Mouse (Mus musculus) lung, postnatal 4 days (tissue): ENCODE results near the gene Pde4b.

Source experiments
- DNase-seq, 2 experiments: peaks; one replicate each; pipeline ENCODE4 v3.0.0; 2021

The Pde4b gene

DNA sequence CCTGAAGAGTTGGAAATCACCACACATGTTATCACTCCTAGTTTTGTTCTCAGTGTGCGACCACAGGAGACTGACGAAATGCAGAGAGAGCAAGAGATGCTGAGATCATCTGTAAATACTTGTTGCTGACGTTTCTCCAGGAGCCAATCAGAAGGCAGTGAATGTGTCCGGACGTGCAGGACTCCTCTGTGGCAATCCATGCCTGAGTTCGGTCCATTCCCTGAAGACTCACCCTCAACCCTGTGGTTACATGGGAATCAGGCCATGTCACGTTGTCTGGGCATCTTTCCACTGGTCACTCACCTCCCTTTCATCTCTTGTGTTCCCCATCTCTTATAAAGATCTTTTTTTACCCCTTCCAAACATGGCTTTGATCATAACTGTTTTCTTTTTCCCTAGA, 468.2 kb downstream of the Pde4b start:
- no peak for DNase-seq

DNA sequence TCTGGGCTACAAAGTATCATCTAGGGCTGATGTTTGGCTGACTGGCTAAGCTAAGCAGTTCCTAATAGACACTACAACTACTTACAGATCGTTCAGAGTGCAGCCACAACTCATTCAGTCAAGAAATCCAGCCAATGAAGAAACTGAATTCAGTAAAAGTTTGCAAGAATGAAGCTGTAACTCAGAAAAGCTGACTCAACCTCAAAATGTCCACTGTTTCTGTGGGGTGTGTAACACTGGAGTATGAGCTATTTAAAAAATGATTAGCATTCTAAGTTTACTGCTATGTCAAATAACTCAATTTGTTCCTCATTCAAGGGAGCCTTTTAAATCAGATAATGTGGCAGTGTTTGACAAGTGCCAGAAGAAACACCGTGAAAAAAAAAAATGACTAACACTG, 469.7 kb downstream of the Pde4b start:
- DNase-seq: no peak

DNA sequence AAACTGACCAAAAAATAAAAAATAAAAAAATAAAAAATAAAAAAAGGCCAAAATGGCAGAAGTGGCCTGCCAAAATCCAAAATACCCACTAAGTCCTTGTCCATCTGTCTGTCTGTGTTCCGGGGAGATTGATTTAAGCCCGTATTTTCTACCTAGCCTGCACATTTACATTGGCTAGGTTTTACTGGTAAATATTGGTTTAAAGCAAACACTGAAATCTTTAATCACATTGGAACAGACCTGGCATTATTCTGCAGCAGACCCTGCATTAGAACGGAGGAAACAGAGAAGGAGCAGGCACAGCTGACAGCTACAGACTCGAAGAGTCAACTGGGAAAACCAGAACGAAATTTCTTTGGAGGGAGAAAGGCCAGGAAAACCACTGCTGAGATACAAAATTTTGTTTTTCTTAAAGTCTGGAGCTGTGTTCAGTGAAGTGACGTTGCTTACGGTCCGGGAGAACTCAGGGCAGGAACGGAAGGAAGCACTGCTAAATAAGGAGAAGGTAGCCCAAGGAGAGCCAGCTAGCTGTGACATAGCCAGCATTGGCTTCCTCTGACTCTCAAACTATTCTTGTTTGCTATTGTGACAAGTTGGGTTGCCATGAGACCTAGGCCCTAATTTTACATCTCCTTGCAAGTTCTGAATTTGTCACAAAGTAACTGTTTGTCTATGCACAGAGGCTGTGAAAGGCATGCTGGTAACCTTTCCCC, 470.3 kb downstream of the Pde4b start:
- peak in 1 of 2 experiments; percentile 18 for DNase-seq

DNA sequence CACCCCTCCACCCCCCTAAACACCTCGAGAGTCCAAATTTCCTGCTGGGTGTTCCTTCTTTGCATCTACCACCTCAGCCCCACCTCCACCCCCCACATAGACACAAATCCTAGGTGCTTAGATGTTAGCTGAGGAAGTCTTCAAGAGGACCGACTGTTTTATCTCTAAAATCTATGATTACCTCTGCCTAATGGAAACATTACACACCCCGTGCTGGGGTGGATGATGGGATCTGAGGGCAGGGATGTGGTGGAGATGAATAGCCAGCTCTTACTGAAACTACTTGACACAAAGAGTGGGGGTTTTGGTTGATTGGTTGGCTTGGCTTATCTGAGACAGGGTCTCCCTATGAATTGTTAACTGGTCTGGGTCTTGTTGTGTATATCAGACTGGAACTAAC, 471.0 kb downstream of the Pde4b start:
- DNase-seq: no peak

DNA sequence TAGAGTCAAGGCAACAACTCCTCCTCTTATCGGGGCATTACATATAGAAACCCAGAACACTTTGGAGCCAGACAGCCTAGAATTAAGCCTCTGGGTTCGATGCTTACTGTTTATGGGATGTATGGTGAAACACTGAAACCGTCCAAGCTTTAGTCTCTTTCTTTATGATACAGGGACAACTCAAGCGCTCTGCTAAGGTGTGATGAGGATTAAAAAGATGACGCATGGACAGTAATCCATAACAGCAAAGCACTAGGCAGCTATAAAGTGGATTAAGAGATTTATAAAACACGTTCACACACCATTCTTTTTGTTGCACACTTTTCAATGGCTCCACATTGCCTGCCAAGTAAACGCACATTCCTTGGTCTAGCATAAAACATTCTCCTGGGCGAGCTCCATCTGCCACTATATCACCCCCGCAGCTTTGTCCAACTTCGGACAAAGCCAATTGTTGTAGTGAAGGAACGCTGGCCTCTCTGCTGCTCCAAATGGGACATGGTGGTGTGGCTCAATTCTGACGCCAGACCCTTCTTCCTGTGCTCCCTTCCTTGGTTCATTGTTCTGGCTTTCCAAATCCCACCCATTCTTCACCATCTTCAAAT, 473.4 kb downstream of the Pde4b start:
- no peak for DNase-seq

DNA sequence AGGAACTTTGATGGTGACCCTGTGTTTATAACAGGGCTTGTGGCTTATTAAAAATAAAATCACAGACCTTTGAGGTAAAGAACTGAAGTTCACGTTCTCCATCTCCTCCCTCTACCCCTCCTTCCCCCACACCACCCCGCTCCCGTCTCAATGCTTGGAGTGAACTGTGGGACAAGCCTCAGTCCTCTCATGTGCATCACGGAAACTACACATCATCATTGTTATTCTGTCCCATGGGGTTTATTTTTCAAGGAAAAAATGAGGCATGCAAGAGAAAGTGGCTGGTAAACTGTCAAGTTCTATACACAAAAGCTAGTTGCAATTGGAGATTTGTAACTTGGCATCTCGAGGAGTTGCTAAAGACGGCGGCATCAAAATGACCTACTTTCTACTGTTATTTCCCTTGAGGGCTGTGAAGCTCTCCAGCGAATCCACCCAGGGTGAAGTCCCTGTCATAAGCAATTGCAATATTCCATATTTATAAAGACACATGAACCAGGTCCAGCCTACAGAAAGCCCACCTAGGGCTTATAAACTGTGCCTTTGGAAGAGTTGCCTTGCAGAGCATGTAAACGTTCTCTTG, 476.0 kb downstream of the Pde4b start:
- DNase-seq: no peak

DNA sequence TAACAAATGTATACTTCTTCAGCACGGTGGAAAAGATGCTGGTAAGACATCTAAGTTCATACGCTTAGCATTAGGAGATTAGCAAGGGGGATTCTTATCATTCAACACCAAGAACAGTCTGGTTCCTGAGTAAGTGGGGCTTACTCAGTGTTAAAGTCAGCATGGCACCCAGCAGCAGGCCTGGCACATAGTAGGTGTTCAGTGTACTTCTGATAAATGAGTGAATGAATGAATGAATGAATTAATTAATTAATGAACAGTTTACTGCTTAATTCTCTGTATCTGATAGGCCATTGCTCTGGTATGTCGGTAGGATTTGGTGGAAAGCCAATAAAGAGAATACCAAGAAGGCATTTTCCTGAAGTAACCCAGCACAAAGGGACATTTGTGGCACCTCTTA, 476.9 kb downstream of the Pde4b start:
- DNase-seq: no peak

DNA sequence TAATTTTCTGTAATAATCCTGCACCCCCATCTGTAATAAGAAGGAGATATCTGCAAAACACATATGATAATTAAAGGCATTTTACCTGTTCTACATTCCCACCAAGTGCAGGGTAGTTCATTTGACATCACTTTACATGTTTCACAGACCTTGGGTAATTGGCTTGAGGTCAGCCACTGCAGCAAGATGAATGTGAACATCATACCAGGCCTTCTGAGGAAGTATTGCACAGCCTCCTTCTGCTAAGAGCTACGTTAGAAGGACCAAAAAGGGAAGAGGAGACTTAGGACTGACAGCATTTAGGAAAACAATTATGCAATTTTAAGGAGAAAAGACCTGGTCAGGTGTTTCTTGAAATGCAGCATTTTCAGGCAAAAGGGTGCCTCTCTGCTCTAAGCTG, 479.1 kb downstream of the Pde4b start:
- DNase-seq: no peak

DNA sequence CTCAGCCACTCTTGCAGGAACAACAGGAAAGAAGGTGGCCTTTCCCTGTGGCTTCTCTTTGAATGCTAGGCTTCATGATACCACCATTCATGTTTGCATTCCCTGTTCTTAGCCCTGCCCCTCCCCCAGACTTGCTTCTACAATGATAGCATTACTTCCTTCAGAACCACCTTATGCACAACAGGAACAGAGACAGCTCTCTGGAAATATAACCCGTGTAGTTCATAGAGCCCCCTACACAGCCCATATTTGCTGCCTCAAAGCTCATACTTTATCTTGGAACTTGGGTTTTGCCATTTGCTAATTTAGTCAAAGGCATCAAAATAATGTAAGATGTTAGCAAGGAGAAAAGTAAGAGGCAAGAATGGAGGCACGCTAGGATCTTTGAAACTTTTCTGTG, 479.8 kb downstream of the Pde4b start:
- DNase-seq: no peak

DNA sequence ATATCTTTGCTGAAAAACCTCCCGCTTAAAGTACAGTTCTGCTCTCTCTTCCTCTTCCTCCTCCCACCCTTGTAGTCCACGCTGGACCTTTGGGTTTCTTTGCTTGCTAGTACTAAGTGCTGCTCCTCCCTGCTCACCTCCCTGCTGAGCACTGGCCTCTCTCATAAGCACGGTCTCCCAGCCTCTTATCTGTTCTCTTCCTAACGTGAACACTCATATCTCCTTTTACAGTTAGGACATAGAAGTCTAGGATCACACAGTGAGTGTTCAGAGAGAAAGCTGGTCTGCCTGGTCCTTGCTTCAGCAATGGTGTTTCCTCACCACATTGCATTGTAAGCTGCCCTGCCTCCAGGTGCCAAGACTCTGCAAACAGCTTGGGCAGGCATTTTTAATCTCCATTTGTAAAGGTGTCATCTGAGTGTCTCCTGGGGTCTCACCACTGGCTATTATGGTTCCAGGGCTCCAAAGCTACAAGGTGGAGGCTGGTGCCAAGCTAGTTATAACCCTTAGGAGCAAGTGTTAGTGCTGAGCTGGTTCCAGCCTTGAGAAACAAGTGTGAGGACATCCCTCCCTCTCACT, 480.4 kb downstream of the Pde4b start:
- no peak for DNase-seq

DNA sequence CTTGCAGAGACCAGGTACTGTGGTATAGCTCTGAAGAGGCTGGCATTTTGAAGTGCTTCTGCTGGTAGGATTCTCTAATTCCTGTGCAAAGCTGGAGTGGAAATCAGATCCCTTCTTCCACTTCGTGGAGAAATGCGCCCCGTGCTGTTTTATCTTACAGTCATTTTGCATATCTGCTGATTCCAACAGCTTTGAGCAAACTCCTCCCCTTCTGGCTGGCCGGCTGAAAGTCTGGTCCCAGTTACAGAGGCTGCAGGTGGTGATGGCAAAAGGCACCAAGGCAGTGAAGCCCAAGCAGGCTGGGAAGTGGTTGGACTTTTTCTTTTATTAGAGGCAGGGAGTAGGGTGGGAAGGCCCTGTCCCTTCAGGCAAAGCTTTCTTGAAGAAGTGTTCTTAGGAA, 481.2 kb downstream of the Pde4b start:
- peak; percentile 68 to 74 for DNase-seq

DNA sequence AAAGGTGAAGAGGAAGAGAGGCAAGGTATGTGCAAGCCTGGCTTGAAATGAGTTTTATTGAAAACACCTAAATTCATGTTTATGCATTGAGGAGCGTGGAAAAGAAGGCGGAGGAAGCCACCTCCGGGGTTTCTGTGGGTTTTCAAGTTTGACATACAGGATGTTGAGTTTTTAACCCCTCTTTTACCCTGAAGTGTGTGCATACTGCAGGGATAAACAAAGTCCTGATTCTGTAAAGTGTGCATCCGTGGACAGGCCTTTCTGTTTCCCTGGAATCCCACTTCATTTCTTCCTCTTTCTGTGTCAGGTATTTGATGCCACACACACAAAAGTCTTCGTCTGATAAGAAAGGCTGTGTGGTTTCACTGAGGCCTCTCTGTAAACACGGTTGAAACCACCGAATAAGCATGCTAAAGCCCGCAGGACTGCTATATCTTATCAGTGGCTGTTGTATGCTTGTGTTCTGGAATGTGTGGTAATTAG, 481.8 kb downstream of the Pde4b start:
- no peak for DNase-seq

DNA sequence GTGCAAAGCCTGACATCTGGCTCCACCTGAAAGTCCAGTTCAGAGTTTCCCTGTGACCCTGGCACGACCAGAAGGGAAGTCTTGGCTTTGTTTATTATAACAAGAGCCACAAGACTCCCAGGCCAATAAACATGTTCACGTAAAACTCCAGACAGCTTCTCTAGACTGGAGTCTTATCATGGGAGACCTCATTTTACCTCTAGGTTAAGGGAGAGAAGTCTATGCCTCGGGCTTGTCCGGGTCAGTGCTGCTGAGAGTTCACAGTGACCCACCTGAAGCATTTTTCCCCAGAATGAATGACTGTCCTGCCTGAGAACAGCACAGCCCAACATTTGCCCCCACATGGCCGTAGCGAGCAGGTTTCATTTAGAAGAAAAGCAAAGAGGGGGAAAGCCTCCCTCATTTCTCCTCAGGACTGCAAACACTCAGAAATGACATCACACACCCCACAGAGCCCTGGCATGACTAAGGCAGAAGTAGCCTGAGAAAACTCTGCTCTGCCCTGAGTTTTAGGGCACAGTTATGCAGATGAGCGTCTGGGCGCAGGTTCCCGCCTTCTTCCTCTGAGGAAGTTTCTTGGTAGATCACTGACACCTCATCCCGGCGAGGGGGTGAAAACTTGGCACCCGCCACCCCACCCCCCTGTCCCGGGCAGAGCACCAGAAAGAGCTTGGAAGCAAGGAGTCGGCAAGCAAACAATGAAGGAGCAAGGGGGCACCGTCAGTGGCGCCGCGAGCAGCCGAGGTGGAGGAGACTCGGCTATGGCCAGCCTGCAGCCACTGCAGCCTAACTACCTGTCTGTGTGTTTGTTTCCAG, 482.8 kb downstream of the Pde4b start:
- DNase-seq: peak; percentile 87 to 89

DNA sequence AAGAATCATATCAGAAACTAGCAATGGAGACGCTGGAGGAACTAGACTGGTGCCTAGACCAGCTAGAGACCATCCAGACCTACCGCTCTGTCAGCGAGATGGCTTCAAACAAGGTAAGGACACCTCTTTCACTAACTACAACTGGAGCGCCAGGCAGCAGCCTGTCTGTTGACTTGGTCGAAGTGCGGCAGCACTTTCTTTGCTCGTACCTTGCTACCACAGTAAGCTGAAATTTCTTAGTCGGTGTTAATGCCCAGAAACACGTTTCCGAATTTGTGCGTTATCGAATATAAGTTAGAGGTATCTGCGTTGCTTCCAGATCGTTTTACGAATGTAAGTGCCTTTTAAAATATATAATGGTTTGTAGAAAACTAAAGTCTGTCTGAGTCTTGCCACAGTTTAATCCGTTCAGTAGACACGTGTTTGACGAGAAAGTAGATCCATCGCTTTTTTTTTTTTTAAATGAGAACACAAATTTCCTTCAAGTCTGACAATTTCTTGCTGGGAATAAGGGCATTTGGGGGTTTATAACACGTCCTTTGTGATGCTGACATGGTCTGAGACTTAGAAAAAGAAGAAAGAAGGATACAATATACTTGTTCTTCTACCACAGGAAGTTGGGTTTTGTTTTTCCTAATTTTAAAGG, 483.5 kb downstream of the Pde4b start:
- no peak for DNase-seq

DNA sequence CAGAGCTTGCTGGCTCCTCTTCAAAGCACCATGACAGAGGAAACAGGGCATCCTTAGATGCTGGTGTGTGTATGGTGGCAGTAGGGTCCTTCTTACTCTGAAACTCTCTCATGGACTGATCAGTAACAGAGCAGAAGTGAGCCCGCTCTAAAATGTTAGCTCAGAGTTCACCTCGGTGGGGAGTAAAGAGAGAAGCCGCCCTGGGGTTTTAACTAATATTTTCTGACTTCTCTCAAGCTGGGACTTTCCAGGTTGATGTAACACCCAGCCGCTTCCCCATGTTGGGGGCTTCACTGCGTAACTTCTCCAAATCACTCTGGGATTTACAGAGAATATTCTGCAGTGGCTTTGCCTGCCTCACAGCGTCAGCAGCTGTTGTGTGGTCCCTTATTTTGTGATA, 484.7 kb downstream of the Pde4b start:
- DNase-seq: no peak

DNA sequence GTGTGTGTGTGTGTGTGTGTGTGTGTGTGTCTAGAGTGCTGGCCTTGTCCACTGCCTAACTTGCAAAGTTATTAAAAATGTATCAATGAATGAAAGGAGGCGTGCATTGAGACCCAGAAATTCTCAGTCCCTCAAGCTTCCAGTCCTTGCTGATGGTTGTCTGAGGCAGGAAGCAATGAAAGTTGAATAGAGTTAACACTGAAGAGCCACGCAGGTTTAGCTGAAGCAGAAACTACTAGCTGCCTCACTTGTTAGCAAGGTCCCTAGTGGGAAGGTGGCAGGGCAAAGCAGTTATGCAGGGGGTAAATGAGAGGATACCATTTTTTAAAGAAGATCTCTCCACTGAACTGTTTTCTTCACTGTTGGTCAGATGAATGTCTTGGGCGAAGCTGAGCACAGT, 485.2 kb downstream of the Pde4b start:
- DNase-seq: no peak

DNA sequence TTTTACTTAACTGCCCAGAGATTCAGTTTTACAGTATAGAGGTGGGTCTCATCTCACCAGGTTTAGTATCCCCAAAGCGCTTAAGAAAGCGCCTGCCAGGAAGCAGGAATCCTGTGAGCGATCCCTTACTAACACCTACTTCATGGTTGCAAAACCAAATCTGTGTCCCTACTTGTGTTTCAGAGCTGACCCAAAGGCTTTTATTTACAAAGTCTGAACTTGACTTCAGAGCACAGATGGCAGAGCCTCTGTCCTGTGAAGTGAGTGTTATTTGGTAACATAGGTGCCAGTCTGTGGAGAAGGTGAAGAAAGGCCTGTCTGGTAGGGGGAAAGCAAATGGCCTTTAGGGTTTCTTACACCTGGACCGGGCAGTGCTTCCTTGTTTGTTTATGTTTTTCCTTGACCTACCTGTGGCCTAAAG, 486.0 kb downstream of the Pde4b start:
- no peak for DNase-seq

DNA sequence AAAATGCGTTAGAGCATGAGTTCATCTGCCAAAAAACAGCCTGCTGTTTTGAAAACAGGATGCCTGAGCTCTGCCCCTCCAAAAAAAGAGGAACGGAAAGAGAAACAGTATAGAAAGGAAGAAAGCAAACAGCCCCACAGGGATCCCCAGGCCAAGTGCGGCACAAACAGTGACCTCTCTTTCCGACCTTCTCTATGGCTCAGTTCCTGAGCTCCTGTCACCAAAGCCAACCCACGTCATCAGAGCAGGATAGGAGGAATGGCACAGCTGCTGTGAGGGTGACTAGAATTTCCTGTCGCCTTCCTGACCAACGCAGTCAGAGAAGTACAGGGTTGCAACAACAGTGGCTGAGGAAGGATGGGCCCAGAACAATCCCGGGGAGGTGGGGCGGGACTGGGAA, 486.9 kb downstream of the Pde4b start:
- DNase-seq: peak; percentile 77 to 79

DNA sequence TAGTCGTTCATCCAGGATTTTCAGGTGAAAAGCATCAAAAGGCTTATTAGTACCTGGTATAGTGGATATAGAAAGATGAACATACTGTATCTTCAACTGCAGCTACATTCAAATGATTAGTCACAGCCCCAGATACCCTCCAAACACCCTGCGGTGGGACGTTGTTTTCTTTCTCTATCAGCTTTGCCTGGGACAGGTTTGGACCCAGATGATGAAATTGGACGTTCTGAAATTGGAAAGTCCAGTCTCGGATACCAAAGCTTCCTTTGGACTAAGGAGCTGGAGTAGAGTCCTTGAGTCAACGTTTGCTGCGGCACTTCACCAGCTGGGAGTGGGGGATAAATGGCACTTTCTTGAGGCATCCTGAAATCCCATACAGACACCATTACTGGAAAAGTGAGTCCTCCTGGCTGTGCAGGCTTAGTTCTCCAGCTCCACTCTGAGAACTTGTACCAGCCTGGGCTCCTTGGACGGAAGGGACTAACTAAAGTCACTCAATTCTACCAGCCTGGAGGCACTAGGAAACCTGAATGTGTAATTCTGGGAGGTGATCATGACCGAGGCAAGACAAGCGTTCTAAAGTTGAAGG, 487.4 kb downstream of the Pde4b start:
- no peak for DNase-seq

DNA sequence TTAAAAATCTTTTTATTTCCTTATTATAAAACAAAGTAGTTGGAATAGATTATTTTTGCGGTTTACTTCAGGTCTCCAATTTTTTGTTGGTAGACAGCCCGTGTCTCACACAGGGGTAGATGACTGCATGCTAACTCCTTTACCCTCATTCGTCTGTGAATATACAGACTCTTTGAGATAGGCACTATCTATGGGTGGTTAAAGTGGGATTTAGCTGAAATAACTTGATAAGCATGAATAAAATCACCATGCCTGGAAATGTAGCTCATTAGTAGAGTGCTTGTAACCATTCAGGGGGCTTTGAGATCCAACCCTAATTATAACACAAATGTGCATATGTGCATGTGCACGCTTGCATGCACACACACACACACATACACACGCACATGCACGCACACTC, 488.8 kb downstream of the Pde4b start:
- DNase-seq: no peak

DNA sequence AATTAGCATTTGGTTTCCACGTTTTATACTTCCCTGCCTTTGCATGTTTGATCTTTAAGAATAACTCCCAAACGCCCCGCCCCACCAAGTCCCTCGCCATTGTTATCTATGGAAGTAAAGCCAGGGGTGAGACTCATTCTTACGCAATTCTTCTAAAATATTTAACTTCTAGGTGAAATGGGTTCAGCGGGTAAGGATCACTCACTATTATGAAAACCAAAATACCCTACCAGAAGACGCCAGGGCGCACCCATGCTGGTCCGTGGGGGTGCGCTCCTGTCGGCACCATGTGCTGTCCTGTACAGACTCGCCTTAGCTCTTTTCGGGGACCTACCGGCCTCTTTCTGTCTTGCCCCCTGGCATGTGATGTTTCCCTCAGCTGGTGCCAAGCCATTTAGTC, 490.3 kb downstream of the Pde4b start:
- DNase-seq: no peak

DNA sequence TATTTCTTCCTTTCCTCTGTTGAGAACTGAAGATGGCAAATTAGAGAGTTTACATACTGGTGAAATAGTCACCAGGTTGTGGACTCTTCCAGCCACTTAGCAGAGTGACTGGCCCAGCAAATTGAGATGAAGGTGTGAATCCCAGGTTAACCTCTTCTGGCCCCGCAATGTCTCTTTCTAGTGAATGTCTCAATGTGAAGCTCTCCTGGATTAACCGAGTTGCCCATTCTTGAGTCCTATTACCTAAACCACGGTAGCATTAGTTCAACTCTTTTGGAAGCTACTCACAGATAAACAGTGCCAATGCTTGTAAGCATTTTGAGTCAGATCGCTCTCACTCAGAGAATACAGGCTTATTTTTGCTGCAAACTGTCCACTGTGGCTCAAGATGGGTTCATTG, 491.7 kb downstream of the Pde4b start:
- no peak for DNase-seq
